In genomic region chr5:134568030-134568429, GRCm38 (mm10) we compare ENCODE assay signal across 19 mouse cellular contexts. TPM values are rescaled to one million over a fixed set of nuclear protein-coding genes. Genes with fewer than 3 reads are reported as not detected.
DNase-seq lines count a peak whose midpoint lies in the region; ATAC-seq lines count a peak whose summit lies in the region.
"Had no signal": no experiment of that assay in that cellular context is flagged by ENCODE, and none has a peak within 500 bp of the region (broad histone marks: within the 10 kb centered on the region; RNA-seq: fewer than 3 reads in every experiment).

No protein-coding gene starts in this region.

- peaks cover 29% of the 10 kb centered on the region for H3K4me1 ChIP-seq in kidney, embryonic 15.5 days
- H3K4me1 ChIP-seq in embryonic facial prominence, embryonic 13.5 days: peaks cover 24% of the 10 kb centered on the region
- H3K4me1 ChIP-seq in stomach, embryonic 14.5 days (ENCODE audit: control insufficient read depth, insufficient read depth, low read length): peaks cover 5% of the 10 kb centered on the region; the same call in 1 of the 2 replicates

- H3K36me3 ChIP-seq in kidney, embryonic 15.5 days: no peaks in the 10 kb centered on the region
- H3K36me3 ChIP-seq in embryonic facial prominence, embryonic 13.5 days: no peaks in the 10 kb centered on the region
- no peaks in the 10 kb centered on the region for H3K36me3 ChIP-seq in stomach, embryonic 14.5 days (ENCODE audit: control insufficient read depth, insufficient read depth, low read length)
- H3K36me3 ChIP-seq: liver, embryonic 13.5 days had no signal

- no peak for DNase-seq in kidney, postnatal 10 days
- DNase-seq in ES-CJ7 (ENCODE audit: low read depth, low spot score): peak; percentile 68
- no peak for DNase-seq in cerebellum, adult 9-10 months
- no peak for DNase-seq in gastrocnemius, postnatal 4 days (ENCODE audit: low spot score in 2 of 2)
- DNase-seq: cerebellum, adult 11-12 months; forebrain, postnatal 0 days; gastrocnemius, adult 2 months; heart, adult 2 months; layer of hippocampus, postnatal 36 days; left cerebral cortex, postnatal 4 days; liver, embryonic 13.5 days; lung, postnatal 14 days; retina, postnatal 1 day had no signal

- H3K27me3 ChIP-seq in kidney, embryonic 15.5 days: no peaks in the 10 kb centered on the region
- H3K27me3 ChIP-seq in embryonic facial prominence, embryonic 13.5 days: no peaks in the 10 kb centered on the region
- H3K27me3 ChIP-seq in stomach, embryonic 14.5 days (ENCODE audit: control insufficient read depth, insufficient read depth, low read length): no peaks in the 10 kb centered on the region
- H3K27me3 ChIP-seq: liver, embryonic 13.5 days had no signal

- H3K4me3 ChIP-seq in kidney, embryonic 15.5 days (replicated peaks): no peak overlapping the region
- no peak overlapping the region for H3K4me3 ChIP-seq in embryonic facial prominence, embryonic 13.5 days
- no peak overlapping the region for H3K4me3 ChIP-seq in stomach, embryonic 14.5 days (ENCODE audit: low read depth, low read length)
- H3K4me3 ChIP-seq: gastrocnemius, adult 2 months; heart, adult 2 months; liver, embryonic 13.5 days had no signal

- H3K4me2 ChIP-seq in kidney, embryonic 15.5 days: no peak overlapping the region
- no peak overlapping the region for H3K4me2 ChIP-seq in embryonic facial prominence, embryonic 13.5 days
- no peak overlapping the region for H3K4me2 ChIP-seq in stomach, embryonic 14.5 days (replicated peaks; ENCODE audit: low read depth, low read length)
- H3K4me2 ChIP-seq: liver, embryonic 13.5 days had no signal

- ATAC-seq in kidney, embryonic 15.5 days (replicated peaks; ENCODE audit: low FRiP score): no peak
- no peak for ATAC-seq in embryonic facial prominence, embryonic 13.5 days (ENCODE audit: insufficient number of reproducible peaks, insufficient read depth, low FRiP score, low TSS enrichment, low read depth)
- ATAC-seq in stomach, embryonic 14.5 days (ENCODE audit: insufficient number of reproducible peaks, insufficient read depth, low FRiP score, low read depth): no peak
- ATAC-seq: forebrain, postnatal 0 days had no signal

- H3K9ac ChIP-seq in kidney, embryonic 15.5 days: no peak overlapping the region
- H3K9ac ChIP-seq in embryonic facial prominence, embryonic 13.5 days: no peak overlapping the region
- H3K9ac ChIP-seq in stomach, embryonic 14.5 days (replicated peaks; ENCODE audit: low read depth, low read length): no peak overlapping the region
- H3K9ac ChIP-seq: forebrain, postnatal 0 days; liver, embryonic 13.5 days had no signal

- WGBS in kidney, embryonic 15.5 days: 78% methylated on average over 3 of the region's 3 CpGs
- 74% methylated on average over 3 of the region's 3 CpGs for WGBS in embryonic facial prominence, embryonic 13.5 days
- WGBS in stomach, embryonic 14.5 days: 69% methylated on average over 3 of the region's 3 CpGs

- H3K9me3 ChIP-seq in kidney, embryonic 15.5 days (replicated peaks): no peaks in the 10 kb centered on the region
- no peaks in the 10 kb centered on the region for H3K9me3 ChIP-seq in embryonic facial prominence, embryonic 13.5 days
- H3K9me3 ChIP-seq in stomach, embryonic 14.5 days (ENCODE audit: control insufficient read depth, low read depth, low read length): no peaks in the 10 kb centered on the region
- H3K9me3 ChIP-seq: liver, embryonic 13.5 days had no signal

- H3K27ac ChIP-seq in kidney, embryonic 15.5 days: peak overlapping the region; percentile 92
- H3K27ac ChIP-seq in embryonic facial prominence, embryonic 13.5 days: peak overlapping the region; percentile 73; the same call in 1 of the 2 replicates
- H3K27ac ChIP-seq in stomach, embryonic 14.5 days (ENCODE audit: low read length): peak overlapping the region; percentile 82; the same call in 1 of the 2 replicates
- H3K27ac ChIP-seq: liver, embryonic 13.5 days had no signal

RNA-seq across cellular contexts. Expression of gene Syna, which starts 8.1 kb away (rescaled TPM):
- 0.32 TPM in 2 replicates for polyA plus RNA-seq in kidney, embryonic 15.5 days (2015; fragmentation: Nextera tagmentation; extraction: Ambion mirVana)
- polyA plus RNA-seq in embryonic facial prominence, embryonic 13.5 days (2015; fragmentation: Nextera tagmentation; extraction: Ambion mirVana): 0.10 and 0.12 TPM in 2 replicates
- polyA plus RNA-seq in stomach, embryonic 14.5 days (2014; fragmentation: Nextera tagmentation; extraction: Ambion mirVana): 0.17 TPM in 1 of 2 replicates, not detected in the other
- total RNA-seq in gastrocnemius, postnatal 4 days (2021): not detected
- total RNA-seq: forebrain, postnatal 0 days; gastrocnemius, adult 2 months; heart, adult 2 months; heart, postnatal 25 days; left cerebral cortex, postnatal 4 days had no signal
- polyA plus RNA-seq: heart, adult 2 months; liver, embryonic 13.5 days; neural tube, embryonic 14.5 days; spleen, adult 2 months had no signal

RNA-seq across cellular contexts. Expression of gene Rfc2, which starts 13.1 kb away (rescaled TPM):
- 292 and 299 TPM in 2 replicates for polyA plus RNA-seq in kidney, embryonic 15.5 days (2015; fragmentation: Nextera tagmentation; extraction: Ambion mirVana)
- polyA plus RNA-seq in embryonic facial prominence, embryonic 13.5 days (2015; fragmentation: Nextera tagmentation; extraction: Ambion mirVana): 326 and 332 TPM in 2 replicates
- 278 and 285 TPM in 2 replicates for polyA plus RNA-seq in stomach, embryonic 14.5 days (2014; fragmentation: Nextera tagmentation; extraction: Ambion mirVana)
- total RNA-seq in gastrocnemius, postnatal 4 days (2021): 10 to 100 TPM; 42.6 to 45.0 TPM

RNA-seq across cellular contexts. Expression of gene Clip2, which starts 15.8 kb away (rescaled TPM):
- polyA plus RNA-seq in kidney, embryonic 15.5 days (2015; fragmentation: Nextera tagmentation; extraction: Ambion mirVana): 3.9 and 4.2 TPM in 2 replicates
- 5.4 and 5.8 TPM in 2 replicates for polyA plus RNA-seq in embryonic facial prominence, embryonic 13.5 days (2015; fragmentation: Nextera tagmentation; extraction: Ambion mirVana)
- polyA plus RNA-seq in stomach, embryonic 14.5 days (2014; fragmentation: Nextera tagmentation; extraction: Ambion mirVana): 4.1 and 4.4 TPM in 2 replicates
- 10 to 100 TPM; 15.8 to 17.6 TPM for total RNA-seq in gastrocnemius, postnatal 4 days (2021)

RNA-seq across cellular contexts. Expression of gene Lat2, which starts 46.8 kb away (rescaled TPM):
- polyA plus RNA-seq in kidney, embryonic 15.5 days (2015; fragmentation: Nextera tagmentation; extraction: Ambion mirVana): 3.2 and 3.4 TPM in 2 replicates
- polyA plus RNA-seq in embryonic facial prominence, embryonic 13.5 days (2015; fragmentation: Nextera tagmentation; extraction: Ambion mirVana): 2.6 and 2.9 TPM in 2 replicates
- 1.2 and 1.6 TPM in 2 replicates for polyA plus RNA-seq in stomach, embryonic 14.5 days (2014; fragmentation: Nextera tagmentation; extraction: Ambion mirVana)
- 1 to 10 TPM; 4.5 to 6.3 TPM for total RNA-seq in gastrocnemius, postnatal 4 days (2021)
